17 mouse cellular contexts compared by ENCODE assay signal in genomic region chr5:22596981-22597380, GRCm38 (mm10).
"Had no signal": no experiment of that assay in that cellular context is flagged by ENCODE, and none has a peak within 500 bp of the region (broad histone marks: within the 10 kb centered on the region; RNA-seq: fewer than 3 reads in every experiment).

No protein-coding gene starts in this region.

- H3K27me3 ChIP-seq: kidney, embryonic 15.5 days; liver, embryonic 13.5 days; neural tube, embryonic 12.5 days; neural tube, embryonic 15.5 days; stomach, embryonic 15.5 days had no signal

- DNase-seq: kidney, adult 8-10 months; kidney, postnatal 10 days; kidney, postnatal 4 days; liver, embryonic 13.5 days; lung, adult 2 months; lung, postnatal 14 days; lung, postnatal 4 days; retina, postnatal 1 day; right cerebral cortex, postnatal 25 days; spleen, adult 18-20 months; thymus, postnatal 25 days had no signal

- H3K9me3 ChIP-seq: kidney, embryonic 15.5 days; liver, embryonic 13.5 days; neural tube, embryonic 12.5 days; neural tube, embryonic 15.5 days; stomach, embryonic 15.5 days had no signal

- H3K4me3 ChIP-seq: kidney, embryonic 15.5 days; liver, embryonic 13.5 days; neural tube, embryonic 12.5 days; neural tube, embryonic 15.5 days; stomach, embryonic 15.5 days had no signal

- H3K36me3 ChIP-seq: kidney, embryonic 15.5 days; liver, embryonic 13.5 days; neural tube, embryonic 12.5 days; neural tube, embryonic 15.5 days; stomach, embryonic 15.5 days had no signal

- H3K27ac ChIP-seq: kidney, embryonic 15.5 days; liver, embryonic 13.5 days; neural tube, embryonic 12.5 days; neural tube, embryonic 15.5 days; stomach, embryonic 15.5 days had no signal

- H3K4me2 ChIP-seq: kidney, embryonic 15.5 days; liver, embryonic 13.5 days; midbrain, embryonic 11.5 days; neural tube, embryonic 12.5 days; neural tube, embryonic 15.5 days; stomach, embryonic 15.5 days had no signal

- H3K4me1 ChIP-seq: kidney, embryonic 15.5 days; liver, embryonic 13.5 days; neural tube, embryonic 12.5 days; neural tube, embryonic 15.5 days; stomach, embryonic 15.5 days had no signal

- H3K9ac ChIP-seq: kidney, embryonic 15.5 days; liver, embryonic 13.5 days; neural tube, embryonic 12.5 days; neural tube, embryonic 15.5 days; stomach, embryonic 15.5 days had no signal

- ATAC-seq: midbrain, embryonic 16.5 days had no signal
